Mouse (Mus musculus) heart, embryonic 15.5 days (tissue): ENCODE results near the gene Glo1. TPM values are rescaled to one million over a fixed set of nuclear protein-coding genes. Genes with fewer than 3 reads are reported as not detected.

Experiments
- ATAC-seq: fragments of 200-750 bp; cut with Nextera tagmentation; replicated peaks from 2 replicates; pipeline ENCODE4 v1.8.0; 2017; ENCODE audit warnings: low read depth, moderate TSS enrichment; ENCODE audit not compliant: insufficient number of reproducible peaks, insufficient read depth, low FRiP score
- H3K27ac ChIP-seq: fragments of 300-500 bp; sonication (generic); 2 replicates; pipeline ENCODE4 v1.5.1; 2015; ENCODE audit warnings: mild to moderate bottlenecking, inconsistent platforms
- H3K27me3 ChIP-seq: fragments of 300-500 bp; sonication (generic); 2 replicates; pipeline ENCODE4 v1.6.1; 2015; ENCODE audit warnings: inconsistent platforms
- H3K36me3 ChIP-seq: fragments of 300-500 bp; sonication (generic); 2 replicates; pipeline ENCODE4 v1.6.1; 2015; ENCODE audit warnings: mild to moderate bottlenecking, inconsistent platforms
- H3K4me1 ChIP-seq: fragments of 300-500 bp; sonication (generic); replicated peaks from 2 replicates; pipeline ENCODE4 v1.6.1; 2015; ENCODE audit warnings: inconsistent platforms
- H3K4me2 ChIP-seq: fragments of 300-500 bp; sonication (generic); 2 replicates; pipeline ENCODE4 v1.6.1; 2015; ENCODE audit warnings: inconsistent platforms, mild to moderate bottlenecking, moderate library complexity
- H3K4me3 ChIP-seq: fragments of 300-500 bp; sonication (generic); 2 replicates; pipeline ENCODE4 v1.5.1; 2015; ENCODE audit warnings: mild to moderate bottlenecking, inconsistent platforms
- H3K9ac ChIP-seq: fragments of 300-500 bp; sonication (generic); 2 replicates; pipeline ENCODE4 v1.6.1; 2015; ENCODE audit warnings: mild to moderate bottlenecking, inconsistent platforms
- H3K9me3 ChIP-seq: fragments of 300-500 bp; sonication (generic); replicated peaks from 2 replicates; pipeline ENCODE4 v1.6.1; 2016; ENCODE audit warnings: inconsistent platforms
- WGBS: fragments of 180-500 bp; shearing (Covaris S2); methylation state at CpG from one replicate; pipeline ENCODE4 v1.1.7; 2015; ENCODE audit warnings: mixed read lengths; 5-methylcytosine and 5-hydroxymethylcytosine counted together
- polyA plus RNA-seq: library from polyadenylated mRNA; unstranded; fragments of >200 nt; fragmentation: Nextera tagmentation; extraction: Ambion mirVana; gene quantifications from 2 replicates; pipeline ENCODE4 v1.2.1, GENCODE M21; 2015

Gene Glo1
- polyA plus RNA-seq, 1 experiment from 2014 or later, result 196 TPM

DNA sequence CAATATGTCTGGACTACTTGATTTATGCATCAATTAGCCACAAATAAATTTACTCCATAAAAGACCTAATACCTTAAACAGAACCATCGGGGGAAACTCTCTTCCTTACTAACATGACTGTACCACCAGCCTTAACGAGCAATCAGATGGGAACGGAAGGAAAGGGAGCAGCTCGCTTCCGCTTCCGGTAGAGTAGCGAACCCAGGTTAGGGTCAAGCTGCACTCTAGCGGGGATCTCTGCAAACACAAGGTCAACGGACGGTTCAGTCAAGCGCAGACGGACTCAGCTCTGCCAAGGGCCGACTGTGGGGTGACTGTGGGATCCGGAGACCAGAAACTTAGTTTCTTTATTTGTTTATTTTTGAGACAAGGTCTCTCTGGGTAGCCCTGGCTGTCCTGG is 24.5 kb downstream of the Glo1 start:
- Histone ChIP-seq H3K9ac (no peak overlapping the region), H3K4me1 (no peaks in the 10 kb centered on the region), H3K27me3 (no peaks in the 10 kb centered on the region), H3K27ac (no peak overlapping the region), H3K4me3 (no peak overlapping the region), H3K4me2 (no peak overlapping the region), H3K36me3 (peaks cover 50% of the 10 kb centered on the region), H3K9me3 (no peaks in the 10 kb centered on the region)
- no peak for ATAC-seq
- whole genome bisulfite sequencing, result 92% methylated on average over 14 of the region's 14 CpGs

DNA sequence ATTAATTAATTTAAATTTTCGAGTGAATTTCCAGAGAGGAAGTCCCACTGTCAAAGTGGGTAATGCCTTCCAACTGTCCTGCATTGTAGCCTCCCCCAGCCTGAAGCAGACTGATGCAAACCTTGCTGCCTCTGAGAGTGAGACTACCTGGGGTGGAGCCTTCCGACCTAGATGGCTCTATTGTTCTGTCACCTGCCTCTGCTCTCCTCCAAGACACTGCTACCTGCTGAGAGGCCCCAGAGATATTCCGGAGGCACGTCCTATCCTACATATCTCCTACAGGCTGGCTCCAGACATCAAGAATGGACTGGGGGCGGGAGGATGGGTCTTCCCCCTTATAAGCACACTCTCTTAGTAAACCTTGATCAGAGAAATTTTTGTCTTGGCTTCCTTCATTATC is 28.4 kb downstream of the Glo1 start:
- WGBS, result 82% methylated on average over 5 of the region's 5 CpGs
- no peak for ATAC-seq
- no peaks in the 10 kb centered on the region for H3K9me3 ChIP-seq
- no peak overlapping the region for H3K9ac ChIP-seq
- no peak overlapping the region for H3K4me3 ChIP-seq
- no peak overlapping the region for H3K4me2 ChIP-seq
- H3K27ac ChIP-seq, result no peak overlapping the region
- no peaks in the 10 kb centered on the region for H3K4me1 ChIP-seq
- H3K27me3 ChIP-seq, result no peaks in the 10 kb centered on the region
- peaks cover 68% of the 10 kb centered on the region for H3K36me3 ChIP-seq

DNA sequence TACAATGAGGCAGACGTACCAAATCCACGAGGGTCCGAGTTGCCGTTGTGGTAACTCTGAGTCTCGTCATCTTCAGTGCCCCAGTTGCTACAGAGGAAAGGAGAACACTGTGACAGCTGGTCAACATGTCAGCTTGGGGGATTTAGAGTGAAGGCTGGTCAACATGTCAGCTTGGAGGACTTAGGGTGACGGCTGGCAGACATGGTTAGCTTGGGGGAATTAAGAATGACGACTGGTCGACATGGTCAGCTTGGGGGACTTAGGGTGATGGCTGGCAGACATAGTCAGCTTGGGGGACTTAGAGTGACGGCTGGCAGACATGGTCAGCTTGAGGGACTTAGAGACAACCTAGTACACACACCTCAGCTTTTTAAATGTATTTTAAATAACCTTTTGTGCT is 28.9 kb downstream of the Glo1 start:
- Histone ChIP-seq H3K27ac (no peak overlapping the region), H3K9ac (no peak overlapping the region), H3K4me3 (no peak overlapping the region), H3K4me1 (no peaks in the 10 kb centered on the region), H3K4me2 (no peak overlapping the region), H3K36me3 (peaks cover 68% of the 10 kb centered on the region), H3K9me3 (no peaks in the 10 kb centered on the region), H3K27me3 (no peaks in the 10 kb centered on the region)
- 92% methylated on average over 9 of the region's 9 CpGs for WGBS
- no peak for ATAC-seq

DNA sequence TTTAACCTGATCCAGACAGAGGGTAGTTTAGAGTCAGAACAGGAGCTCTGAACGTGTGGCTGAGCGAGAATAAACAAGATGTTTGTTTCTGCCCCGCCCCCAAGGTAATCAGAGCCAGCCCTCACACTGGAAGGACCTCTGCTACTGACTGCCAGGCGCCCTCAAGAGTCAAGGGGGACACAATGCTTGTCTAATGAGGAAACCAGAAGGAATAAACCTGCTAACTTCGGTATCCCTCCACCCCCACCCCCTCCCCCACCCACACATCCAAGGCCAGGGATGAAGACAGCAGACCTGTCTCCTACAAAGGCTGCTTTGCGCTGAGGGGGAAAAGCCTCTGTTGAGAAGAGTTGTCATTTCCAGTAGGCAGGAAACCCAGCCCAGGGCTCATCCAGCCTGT is 31.8 kb downstream of the Glo1 start:
- Histone ChIP-seq H3K9ac (no peak overlapping the region), H3K27ac (no peak overlapping the region), H3K4me2 (no peak overlapping the region), H3K9me3 (no peaks in the 10 kb centered on the region), H3K4me1 (no peaks in the 10 kb centered on the region), H3K4me3 (no peak overlapping the region), H3K27me3 (no peaks in the 10 kb centered on the region), H3K36me3 (peaks cover 58% of the 10 kb centered on the region)
- no peak for ATAC-seq
- whole genome bisulfite sequencing, result 66% methylated on average over 6 of the region's 6 CpGs

DNA sequence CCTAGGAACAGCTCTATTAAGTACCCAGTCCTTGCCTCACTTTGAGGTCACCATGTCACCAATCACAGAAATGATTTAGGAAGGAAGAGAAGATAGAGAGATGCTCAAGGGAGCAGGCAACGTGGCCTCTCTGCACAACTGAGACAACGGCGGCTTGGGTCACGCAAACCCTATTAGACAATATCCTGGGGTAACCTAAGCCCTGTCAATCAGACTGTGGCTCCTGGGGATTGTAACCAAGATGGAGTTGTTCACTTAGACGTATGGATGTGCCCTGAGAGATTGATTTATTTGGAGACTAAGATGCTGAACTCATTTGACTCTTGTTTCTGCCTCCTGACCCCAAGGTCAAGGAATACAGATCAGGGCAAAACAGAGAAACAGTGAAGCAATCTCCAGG is 32.3 kb downstream of the Glo1 start:
- no peak for ATAC-seq
- Histone ChIP-seq H3K27ac (no peak overlapping the region), H3K27me3 (no peaks in the 10 kb centered on the region), H3K4me2 (no peak overlapping the region), H3K9me3 (no peaks in the 10 kb centered on the region), H3K36me3 (peaks cover 56% of the 10 kb centered on the region), H3K4me1 (no peaks in the 10 kb centered on the region), H3K9ac (no peak overlapping the region), H3K4me3 (no peak overlapping the region)
- WGBS, result 72% methylated on average over 5 of the region's 5 CpGs

DNA sequence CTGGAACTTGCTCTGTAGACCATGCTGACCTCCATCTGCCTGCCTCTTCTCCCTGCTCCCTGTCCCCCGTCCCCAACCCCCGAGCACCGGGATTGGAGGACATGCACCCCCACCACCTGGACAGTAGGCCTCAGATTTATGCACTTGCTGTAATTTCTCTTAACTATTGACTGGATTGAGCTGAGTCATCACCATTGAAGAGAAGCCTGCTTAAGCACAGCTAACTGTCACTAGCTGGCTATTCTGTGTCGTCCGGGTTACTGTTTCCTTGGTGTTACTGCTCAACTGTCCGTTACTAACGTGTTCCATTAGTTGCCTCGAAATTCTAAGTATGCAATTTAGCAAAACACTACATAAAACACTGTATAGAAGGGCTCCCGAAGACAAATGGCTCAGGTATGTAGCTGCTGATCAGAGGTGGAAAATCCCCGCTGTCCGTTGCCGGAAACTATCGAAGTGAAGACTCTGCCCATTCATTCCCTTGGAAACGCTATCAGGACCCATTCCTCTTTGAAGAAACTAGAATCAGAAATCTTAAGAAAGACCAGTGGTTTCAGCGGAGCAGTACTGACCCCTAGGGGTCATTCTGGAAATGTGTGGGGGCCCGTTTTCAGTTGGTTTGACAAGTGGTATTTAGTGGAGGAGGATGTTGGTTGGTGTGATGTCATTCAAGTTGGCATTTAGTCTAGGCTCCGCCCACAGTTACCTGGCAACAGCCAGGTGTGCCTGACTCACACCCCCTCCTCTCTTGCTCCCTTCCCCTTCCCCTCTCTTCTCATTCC is 36.1 kb downstream of the Glo1 start:
- peaks cover 23% of the 10 kb centered on the region for H3K36me3 ChIP-seq
- no peak for ATAC-seq

DNA sequence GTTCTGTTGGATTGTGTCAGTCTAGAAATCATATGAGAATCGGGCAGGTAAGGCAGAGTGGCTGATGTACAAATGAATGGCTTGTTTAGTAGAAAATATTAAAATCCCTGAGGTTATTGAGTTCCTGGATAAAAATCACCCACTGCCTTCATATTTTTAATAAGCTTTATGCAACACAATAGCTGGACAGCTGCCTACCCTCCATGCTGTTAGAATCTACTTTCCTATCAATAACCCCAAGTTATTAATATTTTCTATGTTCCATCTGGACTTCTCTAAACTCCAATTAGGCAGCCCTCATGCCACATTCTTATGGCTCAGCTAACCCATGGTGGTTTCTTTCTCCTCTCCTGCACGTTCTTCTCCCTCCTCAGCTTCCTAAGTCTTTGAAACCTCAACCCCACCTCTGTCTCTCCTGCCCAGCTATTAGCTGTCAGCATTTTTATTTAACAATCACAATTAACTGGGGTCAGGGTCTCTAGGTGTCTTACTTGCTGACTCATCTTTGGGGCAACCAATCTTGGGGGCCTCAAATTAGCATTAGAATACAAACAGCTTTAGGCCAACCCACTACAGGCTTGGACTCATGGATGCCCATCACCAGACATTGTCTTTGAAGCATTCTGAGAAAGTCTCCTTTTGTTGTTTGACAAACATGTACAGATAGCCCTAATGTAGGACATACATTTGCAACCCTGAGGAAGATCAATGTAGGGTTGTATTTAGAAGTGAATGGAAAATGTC is 43.2 kb downstream of the Glo1 start:
- Histone ChIP-seq H3K4me3 (no peak overlapping the region), H3K9me3 (no peaks in the 10 kb centered on the region), H3K4me2 (no peak overlapping the region), H3K4me1 (no peaks in the 10 kb centered on the region), H3K36me3 (no peaks in the 10 kb centered on the region), H3K9ac (no peak overlapping the region), H3K27ac (no peak overlapping the region), H3K27me3 (no peaks in the 10 kb centered on the region)
- ATAC-seq, result no peak
- 79% methylated on average over 2 of the region's 2 CpGs for WGBS

More for the DNA sequence above, 36.1 kb downstream of the Glo1 start:
- Histone ChIP-seq H3K4me2 (no peak overlapping the region), H3K4me1 (no peaks in the 10 kb centered on the region), H3K27me3 (no peaks in the 10 kb centered on the region), H3K4me3 (no peak overlapping the region), H3K9me3 (no peaks in the 10 kb centered on the region), H3K27ac (no peak overlapping the region), H3K9ac (no peak overlapping the region)
- WGBS, result 52% methylated on average over 17 of the region's 17 CpGs

DNA sequence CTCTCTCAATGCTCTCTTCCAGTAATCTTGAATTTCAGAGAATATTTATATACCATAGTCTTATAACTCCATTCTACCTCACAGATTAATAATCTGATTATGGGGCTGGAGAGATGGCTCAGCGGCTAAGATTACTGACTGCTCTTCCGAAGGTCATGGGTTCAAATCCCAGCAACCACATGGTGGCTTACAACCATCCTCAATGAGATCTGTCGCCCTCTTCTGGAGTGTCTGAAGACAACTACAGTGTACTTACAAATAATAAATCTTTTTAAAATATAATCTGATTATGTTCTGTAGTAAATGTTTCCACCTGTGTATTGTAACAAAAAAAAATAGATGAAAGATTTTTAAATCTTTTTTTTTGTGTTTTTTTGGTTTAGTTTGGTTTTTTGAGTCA is 44.4 kb downstream of the Glo1 start:
- no peaks in the 10 kb centered on the region for H3K4me1 ChIP-seq
- no peak overlapping the region for H3K27ac ChIP-seq
- H3K4me2 ChIP-seq, result no peak overlapping the region
- no peak for ATAC-seq
- H3K4me3 ChIP-seq, result no peak overlapping the region
- no peaks in the 10 kb centered on the region for H3K36me3 ChIP-seq
- H3K27me3 ChIP-seq, result no peaks in the 10 kb centered on the region
- WGBS, result 83% methylated on average over 3 of the region's 3 CpGs
- no peaks in the 10 kb centered on the region for H3K9me3 ChIP-seq
- no peak overlapping the region for H3K9ac ChIP-seq

DNA sequence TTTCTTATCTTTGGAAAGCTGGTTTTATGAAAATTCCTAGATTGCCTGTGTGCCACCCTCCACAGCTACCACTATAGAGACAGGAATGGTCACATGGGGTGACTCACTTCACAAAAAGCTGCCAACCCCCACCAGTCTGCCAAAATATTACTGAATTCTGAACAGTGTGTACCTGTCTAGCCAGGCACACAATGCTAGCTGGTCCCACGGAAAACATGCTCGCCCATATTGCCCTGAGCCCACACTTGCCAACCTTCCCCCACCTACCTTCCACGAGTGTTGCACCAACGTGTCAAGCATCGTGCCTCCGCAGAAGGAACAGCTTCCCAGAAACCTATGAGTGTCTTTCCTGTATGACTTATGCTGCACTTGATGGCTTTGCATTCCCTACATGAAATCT is 45.5 kb downstream of the Glo1 start:
- no peak overlapping the region for H3K4me3 ChIP-seq
- no peak overlapping the region for H3K27ac ChIP-seq
- WGBS, result 78% methylated on average over 6 of the region's 6 CpGs
- no peaks in the 10 kb centered on the region for H3K9me3 ChIP-seq
- no peaks in the 10 kb centered on the region for H3K27me3 ChIP-seq
- peaks cover 6% of the 10 kb centered on the region for H3K4me1 ChIP-seq
- H3K4me2 ChIP-seq, result no peak overlapping the region
- no peak for ATAC-seq
- H3K9ac ChIP-seq, result no peak overlapping the region
- no peaks in the 10 kb centered on the region for H3K36me3 ChIP-seq

DNA sequence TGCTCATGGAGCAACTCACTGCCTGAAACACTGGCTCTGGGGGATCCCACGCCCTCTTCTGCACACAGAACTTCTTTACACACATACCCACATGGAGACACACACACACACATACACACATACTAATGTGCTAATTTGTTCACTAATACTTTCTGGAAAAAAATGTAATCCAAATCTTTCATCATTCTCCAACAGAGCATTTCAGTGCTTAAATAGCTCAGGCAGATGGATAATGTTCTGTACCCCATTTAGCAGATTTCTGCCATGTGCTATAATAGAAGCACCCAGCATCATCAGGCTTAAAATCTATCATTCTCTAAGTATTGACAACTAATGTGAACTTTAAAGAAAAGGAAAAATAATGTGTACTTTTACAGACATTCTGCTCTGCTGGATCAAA is 45.9 kb downstream of the Glo1 start:
- H3K27me3 ChIP-seq, result no peaks in the 10 kb centered on the region
- no peaks in the 10 kb centered on the region for H3K36me3 ChIP-seq
- H3K4me1 ChIP-seq, result peaks cover 6% of the 10 kb centered on the region
- ATAC-seq, result no peak
- H3K9ac ChIP-seq, result no peak overlapping the region
- no peak overlapping the region for H3K4me2 ChIP-seq
- WGBS, result 60% methylated on average over 1 of the region's 1 CpGs
- no peaks in the 10 kb centered on the region for H3K9me3 ChIP-seq
- H3K27ac ChIP-seq, result no peak overlapping the region
- no peak overlapping the region for H3K4me3 ChIP-seq

DNA sequence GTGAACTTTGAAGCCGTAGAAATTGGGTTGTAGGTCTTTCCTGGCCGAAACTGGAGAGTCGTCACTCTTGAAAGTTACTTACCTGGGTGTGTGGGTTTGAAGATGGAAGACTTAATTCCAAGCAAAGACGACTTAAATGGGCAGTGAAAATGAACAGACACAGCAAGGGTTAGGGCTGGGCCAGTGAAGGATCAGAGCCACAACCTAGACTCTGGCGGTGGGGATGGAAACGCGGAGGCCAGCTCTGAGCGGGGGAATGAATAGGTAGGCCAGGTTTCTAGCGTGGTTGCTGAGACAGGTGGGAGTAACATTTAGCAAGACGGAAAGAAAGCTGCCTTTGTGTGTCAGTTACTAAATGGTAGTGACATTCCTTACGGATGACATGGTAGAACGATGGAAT is 49.7 kb downstream of the Glo1 start:
- 55% methylated on average over 12 of the region's 12 CpGs for WGBS
- H3K9ac ChIP-seq, result peak overlapping the region; percentile 63
- ATAC-seq, result no peak
- no peaks in the 10 kb centered on the region for H3K36me3 ChIP-seq
- H3K9me3 ChIP-seq, result no peaks in the 10 kb centered on the region
- H3K4me1 ChIP-seq, result peaks cover 20% of the 10 kb centered on the region
- peak overlapping the region; percentile 88 for H3K4me3 ChIP-seq
- no peak overlapping the region for H3K27ac ChIP-seq
- H3K4me2 ChIP-seq, result peak overlapping the region; percentile 76
- H3K27me3 ChIP-seq, result no peaks in the 10 kb centered on the region
